Comparison of ENCODE assay signal across 8 mouse cellular contexts in the genomic region with DNA sequence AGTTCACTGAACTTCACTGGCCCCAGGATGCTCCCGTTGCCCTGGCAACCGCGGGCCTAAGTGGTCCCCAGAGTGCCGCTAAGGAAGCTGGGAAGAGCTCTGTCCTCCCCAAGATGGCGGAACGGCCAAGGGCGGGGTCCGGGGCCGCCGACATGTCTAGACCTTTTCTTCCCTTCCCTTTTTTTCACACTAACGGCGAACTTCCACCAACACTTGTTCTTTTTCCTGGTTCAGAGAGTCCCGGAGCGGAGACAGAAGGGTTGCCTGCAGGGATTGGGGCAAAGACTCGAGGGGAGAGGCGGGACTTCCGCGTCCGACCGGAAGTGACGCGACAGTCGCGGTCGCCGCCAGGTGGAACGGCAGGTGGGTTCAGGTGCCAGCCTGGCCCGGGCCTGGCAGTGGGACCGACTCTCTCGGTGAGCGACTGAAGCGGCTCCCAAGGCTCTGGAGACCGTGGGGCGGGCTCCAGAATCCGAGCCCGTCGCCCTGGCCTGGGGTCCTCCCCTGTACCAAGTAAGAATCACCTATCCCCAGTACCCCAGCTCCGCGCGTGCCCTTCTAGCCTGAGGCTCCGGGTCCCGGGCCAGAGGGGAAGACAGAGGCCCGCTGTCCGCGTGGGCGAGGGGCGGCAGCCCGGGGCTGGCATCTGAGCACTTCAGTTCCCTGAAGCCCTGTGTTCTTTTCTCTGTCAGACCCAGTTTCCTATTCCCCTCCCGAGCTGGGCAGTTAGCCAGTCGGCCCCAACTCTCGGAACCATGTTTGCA. TPM values are rescaled to one million over a fixed set of nuclear protein-coding genes. Genes with fewer than 3 reads are reported as not detected.
A peak's percentile ranks its signal among the peaks of the same experiment; 100 is the strongest.
DNase-seq lines count a peak whose midpoint lies in the region; ATAC-seq and TF ChIP-seq lines count a peak whose summit lies in the region.

Gene Pick1, plus strand, starts transcription at position 116 of the 764 bp plus-strand sequence.
Gene Gm49486, plus strand, starts transcription at position 334 of the 764 bp plus-strand sequence.

- peak; percentile 93 to 94 for DNase-seq in B cell, adult 2 months
- DNase-seq in brain, adult 2 months (ENCODE audit: low read depth, low spot score) = peak; percentile 94
- DNase-seq in kidney, postnatal 0 days (ENCODE audit: low spot score) = peak; percentile 93
- DNase-seq in liver, embryonic 11.5 days (ENCODE audit: low spot score) = peak; percentile 87
- DNase-seq in naive thymus-derived CD4-positive, alpha-beta T cell, adult 2 months (ENCODE audit: low read depth) = peak; percentile 90

- H3K27me3 ChIP-seq in heart, embryonic 12.5 days (replicated peaks) = no peaks in the 10 kb centered on the region; the same call in 1 of the 2 replicates
- H3K27me3 ChIP-seq in kidney, postnatal 0 days (ENCODE audit: insufficient read depth, low read length) = no peaks in the 10 kb centered on the region
- no peaks in the 10 kb centered on the region for H3K27me3 ChIP-seq in liver, embryonic 11.5 days (replicated peaks; ENCODE audit: control insufficient read depth, insufficient read depth, low read length)
- H3K27me3 ChIP-seq in stomach, embryonic 14.5 days (ENCODE audit: control insufficient read depth, insufficient read depth, low read length) = no peaks in the 10 kb centered on the region

- H3K9me3 ChIP-seq in heart, embryonic 12.5 days (replicated peaks) = no peaks in the 10 kb centered on the region
- H3K9me3 ChIP-seq in kidney, postnatal 0 days (replicated peaks; ENCODE audit: low read length) = no peaks in the 10 kb centered on the region
- no peaks in the 10 kb centered on the region for H3K9me3 ChIP-seq in liver, embryonic 11.5 days (ENCODE audit: control insufficient read depth, low read length)
- H3K9me3 ChIP-seq in stomach, embryonic 14.5 days (ENCODE audit: control insufficient read depth, low read depth, low read length) = no peaks in the 10 kb centered on the region

- 2% methylated on average over 51 of the region's 51 CpGs for WGBS in heart, embryonic 12.5 days
- under 1% methylated on average over 51 of the region's 51 CpGs for WGBS in kidney, postnatal 0 days
- 1% methylated on average over 51 of the region's 51 CpGs for WGBS in liver, embryonic 11.5 days
- WGBS in stomach, embryonic 14.5 days = under 1% methylated on average over 51 of the region's 51 CpGs

- peak within 1 kb of the TSS; percentile 99 for H3K4me2 ChIP-seq in heart, embryonic 12.5 days
- peak within 1 kb of the TSS; percentile 76 for H3K4me2 ChIP-seq in kidney, postnatal 0 days (ENCODE audit: low read length)
- peak within 1 kb of the TSS; percentile 98 for H3K4me2 ChIP-seq in liver, embryonic 11.5 days
- H3K4me2 ChIP-seq in stomach, embryonic 14.5 days (replicated peaks; ENCODE audit: low read depth, low read length) = peak within 1 kb of the TSS; percentile 86

- H3K9ac ChIP-seq in heart, embryonic 12.5 days = peak within 1 kb of the TSS; percentile 94
- peak within 1 kb of the TSS; percentile 74 for H3K9ac ChIP-seq in kidney, postnatal 0 days (ENCODE audit: low read depth, low read length)
- H3K9ac ChIP-seq in liver, embryonic 11.5 days (ENCODE audit: low read depth, low read length) = peak within 1 kb of the TSS; percentile 90
- H3K9ac ChIP-seq in stomach, embryonic 14.5 days (replicated peaks; ENCODE audit: low read depth, low read length) = peak within 1 kb of the TSS; percentile 71

- H3K4me1 ChIP-seq in heart, embryonic 12.5 days (replicated peaks) = peaks cover 8% of the 10 kb centered on the region
- H3K4me1 ChIP-seq in kidney, postnatal 0 days (replicated peaks; ENCODE audit: insufficient read depth, low read length) = peaks cover 4% of the 10 kb centered on the region; the same call in 1 of the 2 replicates
- H3K4me1 ChIP-seq in liver, embryonic 11.5 days (replicated peaks; ENCODE audit: control insufficient read depth, insufficient read depth, low read length) = peaks cover 4% of the 10 kb centered on the region; the same call in 1 of the 2 replicates
- peaks cover 4% of the 10 kb centered on the region; the same call in 1 of the 2 replicates for H3K4me1 ChIP-seq in stomach, embryonic 14.5 days (ENCODE audit: control insufficient read depth, insufficient read depth, low read length)

- H3K27ac ChIP-seq in heart, embryonic 12.5 days (ENCODE audit: poor library complexity, severe bottlenecking) = peak within 1 kb of the TSS; percentile 96
- H3K27ac ChIP-seq in kidney, postnatal 0 days = peak within 1 kb of the TSS; percentile 95
- peak within 1 kb of the TSS; percentile 87 for H3K27ac ChIP-seq in liver, embryonic 11.5 days (ENCODE audit: low read depth, low read length)
- peak within 1 kb of the TSS; percentile 96 for H3K27ac ChIP-seq in stomach, embryonic 14.5 days (ENCODE audit: low read length)

- peak within 1 kb of the TSS; percentile 90 for H3K4me3 ChIP-seq in heart, embryonic 12.5 days
- H3K4me3 ChIP-seq in kidney, postnatal 0 days (replicated peaks; ENCODE audit: low read depth, low read length) = peak within 1 kb of the TSS; percentile 53
- H3K4me3 ChIP-seq in liver, embryonic 11.5 days (ENCODE audit: low read depth, low read length) = peak within 1 kb of the TSS; percentile 92
- H3K4me3 ChIP-seq in stomach, embryonic 14.5 days (ENCODE audit: low read depth, low read length) = peak within 1 kb of the TSS; percentile 70

- peak; percentile 86 for ATAC-seq in erythroblast, adult 5-6 weeks (replicated peaks; ENCODE audit: low FRiP score, poor library complexity, severe bottlenecking)
- ATAC-seq in heart, embryonic 12.5 days (ENCODE audit: insufficient number of reproducible peaks, low FRiP score) = peak; percentile 82
- peak; percentile 87 for ATAC-seq in kidney, postnatal 0 days (replicated peaks; ENCODE audit: low FRiP score, low read depth)
- peak; percentile 85 for ATAC-seq in liver, embryonic 11.5 days (replicated peaks; ENCODE audit: low FRiP score)
- peak; percentile 89 for ATAC-seq in stomach, embryonic 14.5 days (ENCODE audit: insufficient number of reproducible peaks, insufficient read depth, low FRiP score, low read depth)

- TF ChIP-seq CTCF in kidney, postnatal 0 days (IDR thresholded peaks at IDR 0.05; ENCODE audit: low read depth) = no peak

- H3K36me3 ChIP-seq in heart, embryonic 12.5 days = peaks cover 24% of the 10 kb centered on the region
- peaks cover 11% of the 10 kb centered on the region; the same call in 1 of the 2 replicates for H3K36me3 ChIP-seq in kidney, postnatal 0 days (ENCODE audit: insufficient read depth, low read length)
- H3K36me3 ChIP-seq in liver, embryonic 11.5 days (ENCODE audit: control insufficient read depth, insufficient read depth, low read length) = peaks cover 9% of the 10 kb centered on the region
- H3K36me3 ChIP-seq in stomach, embryonic 14.5 days (ENCODE audit: control insufficient read depth, insufficient read depth, low read length) = peaks cover 5% of the 10 kb centered on the region

RNA-seq across cellular contexts. Expression of gene Pick1, which starts in this region (rescaled TPM):
- 1.3 TPM in 1 of 2 replicates, not detected in the other for total RNA-seq in erythroblast, adult 5-6 weeks (2015; ENCODE audit: low replicate concordance)
- total RNA-seq in erythroblast, adult 5-6 weeks (2017; ENCODE audit: low replicate concordance) = 1.3 and 4.9 TPM in 2 replicates
- 33.8 and 37.6 TPM in 2 replicates for polyA plus RNA-seq in heart, embryonic 12.5 days (2016; fragmentation: Nextera tagmentation; extraction: Ambion mirVana)
- polyA plus RNA-seq in kidney, postnatal 0 days (2015; fragmentation: Nextera tagmentation; extraction: Ambion mirVana) = 31.8 and 35.6 TPM in 2 replicates
- polyA plus RNA-seq in liver, embryonic 11.5 days (2014; fragmentation: Nextera tagmentation; extraction: Ambion mirVana) = 13.5 and 18.0 TPM in 2 replicates
- 28.7 and 33.1 TPM in 2 replicates for polyA plus RNA-seq in stomach, embryonic 14.5 days (2014; fragmentation: Nextera tagmentation; extraction: Ambion mirVana)

RNA-seq across cellular contexts. Expression of gene Gm49486, which starts in this region (rescaled TPM):
- total RNA-seq in erythroblast, adult 5-6 weeks (2015; ENCODE audit: low replicate concordance) = not detected in 2 replicates
- total RNA-seq in erythroblast, adult 5-6 weeks (2017; ENCODE audit: low replicate concordance) = not detected in 2 replicates
- polyA plus RNA-seq in heart, embryonic 12.5 days (2016; fragmentation: Nextera tagmentation; extraction: Ambion mirVana) = 0.49 and 1.0 TPM in 2 replicates
- 0.33 and 0.42 TPM in 2 replicates for polyA plus RNA-seq in kidney, postnatal 0 days (2015; fragmentation: Nextera tagmentation; extraction: Ambion mirVana)
- 0.10 TPM in 1 of 2 replicates, not detected in the other for polyA plus RNA-seq in liver, embryonic 11.5 days (2014; fragmentation: Nextera tagmentation; extraction: Ambion mirVana)
- polyA plus RNA-seq in stomach, embryonic 14.5 days (2014; fragmentation: Nextera tagmentation; extraction: Ambion mirVana) = 0.93 and 1.3 TPM in 2 replicates

Comparison
In these comparisons a context has a peak if more than half of its experiments do, and no peak if none do; other contexts are left out.
1. Peak in every context shown above with its lines: DNase-seq, ATAC-seq, H3K4me3 ChIP-seq and H3K27ac ChIP-seq.